Mouse (Mus musculus): ENCODE data around the gene Ccdc117. TPM values are rescaled to one million over a fixed set of nuclear protein-coding genes. Genes with fewer than 3 reads are reported as not detected.

Ccdc117 gene
- polyA plus RNA-seq (2014; fragmentation: Nextera tagmentation; extraction: Ambion mirVana), result 18.2 and 22.1 TPM in 2 replicates

- H3K4me2 ChIP-seq (ENCODE audit: low read depth, low read length), result peak within 1 kb of the TSS; percentile 75
- H3K27me3 ChIP-seq (replicated peaks; ENCODE audit: control insufficient read depth, insufficient read depth, low read length), result no peaks in the 10 kb centered on the region
- ATAC-seq (ENCODE audit: low read depth) (peak; percentile 99), DNase-seq (ENCODE audit: low spot score) (peak; percentile 97)
- H3K27ac ChIP-seq (replicated peaks; ENCODE audit: low read depth, low read length), result peak within 1 kb of the TSS; percentile 69
- H3K36me3 ChIP-seq (ENCODE audit: control insufficient read depth, insufficient read depth, low read length), result 0 out of 2 replicates have a peak, but pooled peaks cover 18% of the 10 kb centered on the region
- H3K4me3 ChIP-seq (ENCODE audit: low read depth, low read length), result peak within 1 kb of the TSS; percentile 90
- no peaks in the 10 kb centered on the region for H3K9me3 ChIP-seq (ENCODE audit: control insufficient read depth, low read length)
- H3K9ac ChIP-seq (ENCODE audit: low read depth, low read length), result peak within 1 kb of the TSS; percentile 90
- WGBS, result under 1% methylated on average over 31 of the region's 65 CpGs
- peaks cover 7% of the 10 kb centered on the region for H3K4me1 ChIP-seq (ENCODE audit: control insufficient read depth, insufficient read depth, low read length)
Measured at GRCm38 (mm10) chr11:5541799-5542481, at the start of gene Ccdc117. Ccdc117 (minus strand) TSS chr11:5542187.

- no peak overlapping the region for H3K4me2 ChIP-seq (ENCODE audit: low read depth, low read length)
- DNase-seq (ENCODE audit: low spot score) (no peak), ATAC-seq (ENCODE audit: low read depth) (no peak)
- 75% methylated on average over 6 of the region's 6 CpGs for WGBS
- H3K27me3 ChIP-seq (replicated peaks; ENCODE audit: control insufficient read depth, insufficient read depth, low read length), result no peaks in the 10 kb centered on the region
- no peak overlapping the region for H3K9ac ChIP-seq (ENCODE audit: low read depth, low read length)
- no peak overlapping the region for H3K27ac ChIP-seq (replicated peaks; ENCODE audit: low read depth, low read length)
- H3K4me1 ChIP-seq (ENCODE audit: control insufficient read depth, insufficient read depth, low read length), result no peaks in the 10 kb centered on the region
- H3K9me3 ChIP-seq (ENCODE audit: control insufficient read depth, low read length), result no peaks in the 10 kb centered on the region
- H3K36me3 ChIP-seq (ENCODE audit: control insufficient read depth, insufficient read depth, low read length), result no peaks in the 10 kb centered on the region
- H3K4me3 ChIP-seq (ENCODE audit: low read depth, low read length), result no peak overlapping the region
Measured at GRCm38 (mm10) chr11:5575046-5575445, 33.1 kb upstream of the Ccdc117 start.

GRCm38 (mm10) chr11:5573821-5574220, 31.8 kb upstream of the Ccdc117 start:
- 69% methylated on average over 2 of the region's 2 CpGs for WGBS
- no peak overlapping the region for H3K9ac ChIP-seq (ENCODE audit: low read depth, low read length)
- no peak overlapping the region for H3K4me3 ChIP-seq (ENCODE audit: low read depth, low read length)
- no peaks in the 10 kb centered on the region for H3K9me3 ChIP-seq (ENCODE audit: control insufficient read depth, low read length)
- no peak overlapping the region for H3K4me2 ChIP-seq (ENCODE audit: low read depth, low read length)
- no peak overlapping the region for H3K27ac ChIP-seq (replicated peaks; ENCODE audit: low read depth, low read length)
- no peaks in the 10 kb centered on the region for H3K27me3 ChIP-seq (replicated peaks; ENCODE audit: control insufficient read depth, insufficient read depth, low read length)
- DNase-seq (ENCODE audit: low spot score), result no peak
- no peaks in the 10 kb centered on the region for H3K4me1 ChIP-seq (ENCODE audit: control insufficient read depth, insufficient read depth, low read length)
- no peak for ATAC-seq (ENCODE audit: low read depth)
- no peaks in the 10 kb centered on the region for H3K36me3 ChIP-seq (ENCODE audit: control insufficient read depth, insufficient read depth, low read length)

GRCm38 (mm10) chr11:5571856-5572255, 29.9 kb upstream of the Ccdc117 start:
- Histone ChIP-seq H3K27ac (replicated peaks; ENCODE audit: low read depth, low read length) (no peak overlapping the region), H3K36me3 (ENCODE audit: control insufficient read depth, insufficient read depth, low read length) (no peaks in the 10 kb centered on the region), H3K4me2 (ENCODE audit: low read depth, low read length) (no peak overlapping the region), H3K27me3 (replicated peaks; ENCODE audit: control insufficient read depth, insufficient read depth, low read length) (no peaks in the 10 kb centered on the region), H3K4me3 (ENCODE audit: low read depth, low read length) (no peak overlapping the region), H3K4me1 (ENCODE audit: control insufficient read depth, insufficient read depth, low read length) (no peaks in the 10 kb centered on the region), H3K9ac (ENCODE audit: low read depth, low read length) (no peak overlapping the region), H3K9me3 (ENCODE audit: control insufficient read depth, low read length) (no peaks in the 10 kb centered on the region)
- ATAC-seq (ENCODE audit: low read depth) (no peak), DNase-seq (ENCODE audit: low spot score) (no peak)
- 90% methylated on average over 4 of the region's 4 CpGs for WGBS

GRCm38 (mm10) chr11:5569474-5569873, 27.5 kb upstream of the Ccdc117 start, which contains the start of gene Ankrd36:
Ankrd36 (plus strand) TSS chr11:5569684.
- DNase-seq (ENCODE audit: low spot score), result no peak
- no peak for ATAC-seq (ENCODE audit: low read depth)
- H3K27ac ChIP-seq (replicated peaks; ENCODE audit: low read depth, low read length), result no peak within 1 kb of the TSS
- no peaks in the 10 kb centered on the region for H3K4me1 ChIP-seq (ENCODE audit: control insufficient read depth, insufficient read depth, low read length)
- no peaks in the 10 kb centered on the region for H3K9me3 ChIP-seq (ENCODE audit: control insufficient read depth, low read length)
- no peak within 1 kb of the TSS for H3K4me3 ChIP-seq (ENCODE audit: low read depth, low read length)
- H3K27me3 ChIP-seq (replicated peaks; ENCODE audit: control insufficient read depth, insufficient read depth, low read length), result no peaks in the 10 kb centered on the region
- H3K36me3 ChIP-seq (ENCODE audit: control insufficient read depth, insufficient read depth, low read length), result no peaks in the 10 kb centered on the region
- no peak within 1 kb of the TSS for H3K4me2 ChIP-seq (ENCODE audit: low read depth, low read length)
- H3K9ac ChIP-seq (ENCODE audit: low read depth, low read length), result no peak within 1 kb of the TSS
- WGBS, result 84% methylated on average over 12 of the region's 12 CpGs

- no peak overlapping the region for H3K27ac ChIP-seq (replicated peaks; ENCODE audit: low read depth, low read length)
- H3K36me3 ChIP-seq (ENCODE audit: control insufficient read depth, insufficient read depth, low read length), result no peaks in the 10 kb centered on the region
- H3K9ac ChIP-seq (ENCODE audit: low read depth, low read length), result no peak overlapping the region
- 89% methylated on average over 5 of the region's 5 CpGs for WGBS
- no peaks in the 10 kb centered on the region for H3K9me3 ChIP-seq (ENCODE audit: control insufficient read depth, low read length)
- ATAC-seq (ENCODE audit: low read depth) (no peak), DNase-seq (ENCODE audit: low spot score) (no peak)
- H3K4me2 ChIP-seq (ENCODE audit: low read depth, low read length), result no peak overlapping the region
- H3K27me3 ChIP-seq (replicated peaks; ENCODE audit: control insufficient read depth, insufficient read depth, low read length), result no peaks in the 10 kb centered on the region
- no peaks in the 10 kb centered on the region for H3K4me1 ChIP-seq (ENCODE audit: control insufficient read depth, insufficient read depth, low read length)
- no peak overlapping the region for H3K4me3 ChIP-seq (ENCODE audit: low read depth, low read length)
Measured at GRCm38 (mm10) chr11:5568082-5568481, 26.1 kb upstream of the Ccdc117 start.

GRCm38 (mm10) chr11:5567654-5568053, 25.7 kb upstream of the Ccdc117 start:
- H3K4me3 ChIP-seq (ENCODE audit: low read depth, low read length), result no peak overlapping the region
- H3K27ac ChIP-seq (replicated peaks; ENCODE audit: low read depth, low read length), result no peak overlapping the region
- H3K27me3 ChIP-seq (replicated peaks; ENCODE audit: control insufficient read depth, insufficient read depth, low read length), result no peaks in the 10 kb centered on the region
- no peak overlapping the region for H3K9ac ChIP-seq (ENCODE audit: low read depth, low read length)
- H3K36me3 ChIP-seq (ENCODE audit: control insufficient read depth, insufficient read depth, low read length), result no peaks in the 10 kb centered on the region
- no peaks in the 10 kb centered on the region for H3K9me3 ChIP-seq (ENCODE audit: control insufficient read depth, low read length)
- WGBS, result 98% methylated on average over 6 of the region's 6 CpGs
- H3K4me1 ChIP-seq (ENCODE audit: control insufficient read depth, insufficient read depth, low read length), result no peaks in the 10 kb centered on the region
- no peak for DNase-seq (ENCODE audit: low spot score)
- H3K4me2 ChIP-seq (ENCODE audit: low read depth, low read length), result no peak overlapping the region
- no peak for ATAC-seq (ENCODE audit: low read depth)

- ATAC-seq (ENCODE audit: low read depth), result no peak
- Histone ChIP-seq H3K9me3 (ENCODE audit: control insufficient read depth, low read length) (no peaks in the 10 kb centered on the region), H3K27me3 (replicated peaks; ENCODE audit: control insufficient read depth, insufficient read depth, low read length) (no peaks in the 10 kb centered on the region), H3K9ac (ENCODE audit: low read depth, low read length) (no peak overlapping the region), H3K36me3 (ENCODE audit: control insufficient read depth, insufficient read depth, low read length) (no peaks in the 10 kb centered on the region), H3K4me3 (ENCODE audit: low read depth, low read length) (no peak overlapping the region), H3K4me2 (ENCODE audit: low read depth, low read length) (no peak overlapping the region), H3K4me1 (ENCODE audit: control insufficient read depth, insufficient read depth, low read length) (no peaks in the 10 kb centered on the region), H3K27ac (replicated peaks; ENCODE audit: low read depth, low read length) (no peak overlapping the region)
- no peak for DNase-seq (ENCODE audit: low spot score)
- 65% methylated on average over 2 of the region's 2 CpGs for WGBS
Measured at GRCm38 (mm10) chr11:5566506-5566905, 24.5 kb upstream of the Ccdc117 start.

GRCm38 (mm10) chr11:5565596-5565995, 23.6 kb upstream of the Ccdc117 start:
- H3K4me1 ChIP-seq (ENCODE audit: control insufficient read depth, insufficient read depth, low read length), result no peaks in the 10 kb centered on the region
- 75% methylated on average over 3 of the region's 3 CpGs for WGBS

More at GRCm38 (mm10) chr11:5565596-5565995, 23.6 kb upstream of the Ccdc117 start:
- DNase-seq (ENCODE audit: low spot score) (no peak), ATAC-seq (ENCODE audit: low read depth) (no peak)
- Histone ChIP-seq H3K27me3 (replicated peaks; ENCODE audit: control insufficient read depth, insufficient read depth, low read length) (no peaks in the 10 kb centered on the region), H3K36me3 (ENCODE audit: control insufficient read depth, insufficient read depth, low read length) (no peaks in the 10 kb centered on the region), H3K4me2 (ENCODE audit: low read depth, low read length) (no peak overlapping the region), H3K27ac (replicated peaks; ENCODE audit: low read depth, low read length) (no peak overlapping the region), H3K9ac (ENCODE audit: low read depth, low read length) (no peak overlapping the region), H3K4me3 (ENCODE audit: low read depth, low read length) (no peak overlapping the region), H3K9me3 (ENCODE audit: control insufficient read depth, low read length) (no peaks in the 10 kb centered on the region)
